Mouse (Mus musculus) brown adipose tissue, adult 24 weeks (tissue): ENCODE measurements around the gene Osbpl3. TPM values are rescaled to one million over a fixed set of nuclear protein-coding genes. Genes with fewer than 3 reads are reported as not detected.
"Not testable (repeated sequence)": the region's sequence is repeated elsewhere in the genome, so short reads cannot be mapped to it uniquely, and the experiment has no call there.

ENCODE experiments used
- H3K27ac ChIP-seq: fragments of 200-500 bp; replicated peaks from 2 replicates; pipeline ENCODE4 v1.5.1; 2012; ENCODE audit warnings: low read depth, mild to moderate bottlenecking, low read length
- H3K4me1 ChIP-seq: fragments of 200-500 bp; 2 replicates; pipeline ENCODE4 v1.6.1; 2012; ENCODE audit warnings: low read length, mixed read lengths; ENCODE audit not compliant: control insufficient read depth, insufficient read depth, insufficient read length
- H3K4me3 ChIP-seq: fragments of 200-500 bp; 2 replicates; pipeline ENCODE4 v1.5.1; 2012; ENCODE audit warnings: low read depth, mild to moderate bottlenecking, low read length, moderate library complexity; ENCODE audit not compliant: insufficient read depth
- polyA plus RNA-seq: library from polyadenylated mRNA; stranded (reverse); fragments of >200 nt; gene quantifications from 2 replicates; pipeline ENCODE4 v1.2.4, GENCODE M21; 2012; ENCODE audit not compliant: missing spikeins, insufficient read depth, insufficient read length

Osbpl3 gene
- polyA plus RNA-seq, 1 experiment, result 0.40 TPM

- no peaks in the 10 kb centered on the region for H3K4me1 ChIP-seq
- H3K27ac ChIP-seq, result no peak overlapping the region
Measured at GRCm38 (mm10) chr6:50460646-50461045, 4.6 kb upstream of the Osbpl3 start.

GRCm38 (mm10) chr6:50460246-50460645, 4.2 kb upstream of the Osbpl3 start:
- H3K27ac ChIP-seq, result no peak overlapping the region

More at GRCm38 (mm10) chr6:50460646-50461045, 4.6 kb upstream of the Osbpl3 start:
- H3K4me3 ChIP-seq, result no peak overlapping the region

GRCm38 (mm10) chr6:50459271-50459670, 3.3 kb upstream of the Osbpl3 start:
- H3K4me3 ChIP-seq, result no peak overlapping the region
- no peak overlapping the region for H3K27ac ChIP-seq
- H3K4me1 ChIP-seq, result no peaks in the 10 kb centered on the region

More at GRCm38 (mm10) chr6:50460246-50460645, 4.2 kb upstream of the Osbpl3 start:
- H3K4me1 ChIP-seq, result no peaks in the 10 kb centered on the region
- no peak overlapping the region for H3K4me3 ChIP-seq

- Histone ChIP-seq H3K4me3 (no peak overlapping the region), H3K27ac (no peak overlapping the region), H3K4me1 (no peaks in the 10 kb centered on the region)
Measured at GRCm38 (mm10) chr6:50457551-50458348, 1.7 kb upstream of the Osbpl3 start.

- Histone ChIP-seq H3K4me3 (0 out of 2 replicates have a peak overlapping the region, but pooled peaks have one; percentile 76), H3K4me1 (no peaks in the 10 kb centered on the region), H3K27ac (no peak overlapping the region)
Measured at GRCm38 (mm10) chr6:50456706-50457105, 705 bp upstream of the Osbpl3 start.

GRCm38 (mm10) chr6:50455102-50455828, 736 bp downstream of the Osbpl3 start:
- H3K27ac ChIP-seq, result no peak overlapping the region
- H3K4me3 ChIP-seq, result peak overlapping the region; percentile 76
- no peaks in the 10 kb centered on the region for H3K4me1 ChIP-seq

GRCm38 (mm10) chr6:50453651-50454050, 2.4 kb downstream of the Osbpl3 start:
- H3K27ac ChIP-seq, result no peak overlapping the region
- no peak overlapping the region for H3K4me3 ChIP-seq
- no peaks in the 10 kb centered on the region for H3K4me1 ChIP-seq

GRCm38 (mm10) chr6:50452220-50452619, 3.8 kb downstream of the Osbpl3 start:
- Histone ChIP-seq H3K4me1 (no peaks in the 10 kb centered on the region), H3K27ac (no peak overlapping the region), H3K4me3 (no peak overlapping the region)

- 0 out of 2 replicates have a peak, but pooled peaks cover 3% of the 10 kb centered on the region for H3K4me1 ChIP-seq
- H3K4me3 ChIP-seq, result no peak overlapping the region
- H3K27ac ChIP-seq, result no peak overlapping the region
Measured at GRCm38 (mm10) chr6:50445616-50446015, 10.4 kb downstream of the Osbpl3 start.

GRCm38 (mm10) chr6:50440966-50441862, 14.8 kb downstream of the Osbpl3 start:
- no peak overlapping the region for H3K27ac ChIP-seq
- 0 out of 2 replicates have a peak, but pooled peaks cover 3% of the 10 kb centered on the region for H3K4me1 ChIP-seq
- no peak overlapping the region for H3K4me3 ChIP-seq

- 0 out of 2 replicates have a peak, but pooled peaks cover 3% of the 10 kb centered on the region for H3K4me1 ChIP-seq
- no peak overlapping the region for H3K4me3 ChIP-seq
- H3K27ac ChIP-seq, result no peak overlapping the region
Measured at GRCm38 (mm10) chr6:50440197-50440596, 15.8 kb downstream of the Osbpl3 start.

- H3K27ac ChIP-seq, result not testable (repeated sequence)
Measured at GRCm38 (mm10) chr6:50438900-50439299, 17.1 kb downstream of the Osbpl3 start.

GRCm38 (mm10) chr6:50437815-50438214, 18.2 kb downstream of the Osbpl3 start:
- 0 out of 2 replicates have a peak, but pooled peaks cover 3% of the 10 kb centered on the region for H3K4me1 ChIP-seq
- H3K27ac ChIP-seq, result no peak overlapping the region
- H3K4me3 ChIP-seq, result no peak overlapping the region

More at GRCm38 (mm10) chr6:50438900-50439299, 17.1 kb downstream of the Osbpl3 start:
- not testable (repeated sequence) for H3K4me3 ChIP-seq, H3K4me1 ChIP-seq

GRCm38 (mm10) chr6:50436661-50437060, 19.3 kb downstream of the Osbpl3 start:
- Histone ChIP-seq H3K4me3 (no peak overlapping the region), H3K27ac (no peak overlapping the region), H3K4me1 (0 out of 2 replicates have a peak, but pooled peaks cover 3% of the 10 kb centered on the region)
